Mouse (Mus musculus) frontal cortex, adult 2 months (tissue): ENCODE data around the gene Efna4. TPM values are rescaled to one million over a fixed set of nuclear protein-coding genes. Genes with fewer than 3 reads are reported as not detected.
A peak's percentile ranks its signal among the peaks of the same experiment; 100 is the strongest.

Experiments
- DNase-seq, 2 experiments: peaks; one replicate each; pipeline ENCODE4 v3.0.0; 2022; ENCODE audit warnings: low spot score in 1 of 2; ENCODE audit errors: extremely low spot score in 1 of 2
- polyA plus RNA-seq: library from polyadenylated mRNA; depleted of rRNA; stranded (reverse); fragments of >200 nt; gene quantifications from 2 replicates; pipeline ENCODE4 v1.2.3, GENCODE M21; 2012

Efna4 gene
- polyA plus RNA-seq, 1 experiment = 1.2 TPM

DNA sequence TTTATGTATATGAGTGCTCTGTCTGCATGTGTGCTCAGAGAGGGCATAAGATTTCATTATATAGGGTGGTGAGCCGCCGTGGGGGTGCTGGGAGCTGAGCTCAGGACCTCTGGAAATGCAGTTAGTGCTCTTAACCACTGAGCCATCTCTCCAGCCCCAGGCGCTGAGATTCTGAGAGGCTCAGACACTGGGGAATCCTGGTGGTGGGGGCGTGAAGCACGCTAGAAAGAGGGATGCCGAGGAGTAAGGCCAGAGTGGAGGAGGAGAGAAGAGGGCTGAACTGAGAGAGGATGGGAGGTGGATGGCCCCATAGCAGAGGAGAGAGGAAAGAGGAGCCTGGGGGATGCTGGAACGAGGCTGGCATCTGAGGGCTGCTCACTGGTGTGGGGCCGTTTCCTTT is 26.8 kb upstream of the Efna4 start:
- DNase-seq = no peak

DNA sequence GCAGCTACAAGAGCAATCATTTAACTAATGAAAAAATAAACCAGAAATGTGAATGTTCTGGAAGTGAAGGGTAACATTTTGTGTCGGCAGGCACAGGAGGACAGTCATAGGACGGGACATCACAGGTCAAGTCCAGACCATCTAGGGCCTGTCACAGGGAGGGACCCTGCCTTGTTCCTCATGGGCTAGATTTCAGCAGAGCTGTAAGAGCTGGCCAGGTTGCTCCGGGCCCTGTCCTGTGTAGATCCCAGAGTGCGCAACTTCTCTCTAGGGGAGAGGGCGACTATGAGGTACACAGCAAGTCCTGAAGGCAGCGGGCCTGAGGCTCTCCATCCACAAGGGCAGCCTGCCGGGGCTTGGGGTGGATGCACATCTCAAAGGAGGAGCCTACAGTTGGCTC is 23.8 kb upstream of the Efna4 start, which contains the start of gene Dcst2:
Dcst2 (plus strand) TSS at position 301 of the 400 bp plus-strand sequence.
- no peak for DNase-seq

DNA sequence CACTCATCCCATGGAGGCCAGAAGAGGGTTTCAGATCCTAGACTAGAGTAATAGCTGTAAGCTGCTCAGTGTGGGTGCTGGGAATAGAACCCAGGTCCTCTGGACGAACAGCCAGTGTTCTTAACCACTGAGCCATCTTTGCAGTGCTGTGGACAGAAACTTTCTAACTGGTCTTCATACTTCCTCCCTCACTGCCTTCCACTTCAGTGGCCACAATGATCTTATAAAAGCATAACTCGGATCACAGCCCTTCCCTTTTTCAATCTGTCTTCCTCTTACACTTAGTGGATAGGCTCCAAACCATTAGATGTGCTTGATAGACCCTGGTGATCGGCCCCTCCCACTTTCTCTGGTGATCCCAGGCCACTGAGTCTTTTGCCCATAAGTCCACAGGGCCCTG is 22.4 kb upstream of the Efna4 start:
- DNase-seq = no peak

DNA sequence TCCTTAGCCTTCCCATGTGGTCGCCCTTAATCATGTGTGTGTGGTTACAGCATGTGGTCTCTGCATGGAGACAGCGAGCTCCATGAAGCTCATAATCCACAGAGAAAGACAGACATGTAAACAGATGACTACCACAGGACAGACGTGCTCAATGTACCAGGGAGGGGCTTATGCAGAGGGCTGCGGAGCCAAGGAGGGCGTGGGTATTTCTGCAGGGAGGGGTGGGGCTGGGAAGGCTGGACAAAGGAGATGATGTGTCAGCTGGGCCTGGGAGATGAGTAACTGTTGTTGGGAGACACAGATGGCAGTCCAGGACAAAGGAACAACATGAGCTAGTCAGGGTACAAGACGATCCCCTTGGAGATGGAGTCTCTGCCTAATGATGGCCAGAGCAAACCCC is 21.8 kb upstream of the Efna4 start:
- no peak for DNase-seq

DNA sequence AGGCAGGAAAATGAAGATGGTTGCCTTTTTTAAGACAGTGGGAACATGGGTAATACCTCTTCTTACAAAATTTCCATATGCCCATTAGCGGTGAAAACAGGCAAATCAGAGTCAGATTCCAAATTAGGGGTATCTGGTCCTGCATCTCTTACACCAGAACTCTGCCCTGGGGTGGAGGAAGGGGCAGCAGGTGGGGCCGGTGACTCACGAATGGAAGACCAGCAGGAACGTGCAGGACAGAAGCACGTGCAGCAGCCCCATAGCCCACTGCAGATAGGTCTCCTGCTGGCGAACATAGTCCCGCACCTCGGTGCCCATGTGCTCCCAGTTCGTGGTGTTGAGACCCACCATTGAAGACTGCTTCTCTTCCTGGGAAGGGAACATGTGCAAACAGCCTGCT is 18.2 kb upstream of the Efna4 start:
- DNase-seq = no peak

DNA sequence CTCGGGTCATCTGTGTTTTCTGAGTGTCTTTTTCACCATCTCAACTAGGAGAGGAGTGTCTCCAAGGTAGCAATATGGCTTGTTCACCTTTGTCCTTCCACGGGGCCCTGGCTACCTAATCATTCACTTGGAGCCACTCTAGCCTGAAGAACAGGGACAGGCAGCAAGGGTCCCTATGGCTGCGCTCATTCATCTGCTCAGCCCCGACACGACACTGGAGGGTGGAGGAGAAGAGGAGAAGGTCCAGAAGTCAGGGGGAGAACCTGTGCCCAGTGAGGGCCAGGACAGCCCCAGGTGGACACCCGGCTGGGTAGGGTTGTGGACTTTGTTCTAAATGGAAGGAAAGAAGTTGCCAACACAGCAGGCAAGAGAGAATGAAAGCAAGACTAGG is 17.7 kb upstream of the Efna4 start:
- DNase-seq = no peak

DNA sequence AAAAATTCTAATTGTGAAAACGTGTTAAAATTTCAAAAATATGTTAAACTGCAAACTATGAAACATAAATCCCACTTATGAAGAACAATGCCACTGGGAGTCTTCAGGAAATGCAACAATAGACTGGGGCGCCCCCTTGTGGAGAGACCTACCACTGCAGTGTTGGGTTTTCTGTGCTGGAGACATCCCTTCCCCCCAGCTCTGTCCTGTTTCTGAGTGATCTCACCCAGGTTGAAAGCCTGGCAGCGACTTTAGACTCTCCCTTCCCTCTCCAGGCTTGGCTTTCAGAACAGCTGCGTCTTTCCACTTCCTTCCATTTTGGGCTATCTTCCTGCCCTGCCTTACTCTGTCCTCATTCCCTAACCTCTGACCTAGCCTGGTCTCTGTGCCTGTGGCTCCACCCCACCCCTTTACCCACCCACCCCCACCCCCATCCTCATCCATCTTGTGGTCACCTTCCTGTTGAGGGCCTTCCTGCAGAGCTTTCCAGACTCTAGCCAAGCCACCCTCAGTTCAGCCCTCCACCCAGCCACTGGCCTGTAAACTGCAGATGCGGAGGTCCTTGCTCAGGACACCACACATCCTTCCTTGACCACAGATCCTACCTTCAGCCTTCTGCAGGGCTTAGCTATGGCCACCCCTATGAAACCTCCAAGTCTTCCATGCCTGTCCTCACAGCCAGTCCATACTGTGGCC is 17.1 kb upstream of the Efna4 start:
- DNase-seq = peak; percentile 73 to 96

DNA sequence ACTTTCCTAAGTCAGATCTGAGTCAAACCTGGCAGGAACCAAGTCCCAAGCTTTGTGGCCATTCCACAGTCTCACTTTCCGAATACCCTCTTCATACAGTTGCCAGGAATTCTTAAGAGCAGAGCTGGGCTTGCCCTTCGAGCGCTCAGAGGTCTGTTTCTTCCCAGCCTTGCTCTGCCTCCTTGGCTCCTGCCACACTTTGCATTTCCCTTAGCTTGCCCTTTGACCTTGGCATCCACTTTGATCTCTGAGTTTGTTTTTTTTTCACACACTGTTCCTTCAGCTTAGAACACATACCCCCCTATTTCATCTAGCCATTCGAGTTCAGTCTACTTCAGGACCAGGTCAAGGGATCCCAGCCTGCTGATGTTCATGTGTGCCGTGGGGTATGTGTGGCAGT is 13.4 kb upstream of the Efna4 start:
- no peak for DNase-seq

DNA sequence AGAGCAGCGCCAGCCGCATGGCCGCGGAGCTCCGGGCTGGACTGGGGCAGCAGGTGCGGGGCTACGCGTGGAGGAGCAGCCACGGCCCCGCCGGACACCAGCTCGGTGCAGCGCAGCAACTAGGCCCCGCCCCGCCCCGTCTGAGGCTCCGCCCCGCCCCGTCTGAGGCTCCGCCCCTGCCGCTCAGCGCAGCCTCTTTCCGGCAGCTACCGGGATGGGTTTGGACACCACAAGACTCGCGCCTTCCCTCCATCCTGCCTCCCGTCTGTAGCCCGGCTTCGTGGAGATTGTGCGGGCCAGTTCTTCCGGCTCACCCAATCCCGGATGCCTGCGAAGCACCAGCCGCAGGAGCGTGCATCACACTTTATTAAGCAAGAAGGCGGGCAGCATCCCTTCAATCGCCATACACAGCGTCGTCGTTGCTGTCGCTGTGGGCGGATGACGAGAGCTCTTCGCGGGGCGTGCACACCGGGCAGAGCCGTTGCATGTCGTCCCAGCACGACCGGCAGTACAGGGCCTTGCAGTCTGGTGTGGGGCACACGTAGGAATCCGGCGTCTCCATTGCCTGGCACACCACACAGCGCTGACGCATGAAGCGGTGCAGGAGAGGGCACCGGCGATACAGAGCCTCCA is 12.2 kb upstream of the Efna4 start, which contains the start of gene Adam15:
Adam15 (minus strand) TSS at position 128 of the 633 bp plus-strand sequence.
- peak; percentile 75 to 93 for DNase-seq

DNA sequence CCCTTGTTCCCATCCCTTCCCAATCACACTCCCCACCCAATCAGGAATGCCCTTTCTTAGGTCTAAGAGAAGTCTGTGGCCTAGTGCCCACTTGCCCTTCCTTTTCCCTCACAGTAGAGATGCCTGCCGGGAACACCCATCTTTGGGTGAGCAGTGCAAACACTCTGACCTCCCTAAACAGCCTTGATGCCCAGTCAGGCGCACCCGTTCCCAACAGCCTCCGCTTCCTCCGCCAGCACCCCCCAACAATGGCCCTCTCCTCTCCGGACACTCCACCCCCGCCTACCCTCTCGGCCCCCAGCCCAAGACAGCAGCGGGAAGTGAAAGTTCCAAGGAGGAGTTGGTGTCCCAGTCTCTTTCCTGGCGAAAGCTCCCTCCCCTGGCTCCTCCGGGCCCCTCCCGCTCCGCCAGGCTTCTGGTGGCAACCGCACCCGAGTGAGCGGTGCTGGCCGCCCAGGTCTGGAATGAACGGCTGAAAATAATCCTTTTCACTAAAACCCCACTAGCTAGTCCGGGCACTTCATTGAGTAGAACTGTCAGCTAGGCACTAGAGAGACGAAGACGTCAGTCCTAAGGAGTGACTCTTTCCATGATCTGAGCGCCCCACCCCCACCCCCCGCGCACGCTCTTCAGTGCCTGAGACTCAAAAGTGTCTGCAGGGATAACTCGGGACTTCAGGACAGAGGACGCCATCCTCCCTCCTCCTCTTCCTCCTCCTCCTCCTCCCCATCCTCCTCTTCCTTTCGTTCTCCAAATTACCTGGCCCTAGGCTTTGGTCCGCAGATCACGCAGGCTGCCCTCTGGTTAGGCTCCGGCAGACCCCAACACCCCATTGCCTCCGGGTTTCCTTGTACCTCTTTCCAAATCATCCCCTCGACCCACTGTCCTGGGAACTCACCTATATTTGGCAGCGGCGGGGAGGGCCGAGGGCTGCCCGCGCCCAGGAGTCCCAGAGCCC is 11.4 kb upstream of the Efna4 start:
- no peak for DNase-seq

DNA sequence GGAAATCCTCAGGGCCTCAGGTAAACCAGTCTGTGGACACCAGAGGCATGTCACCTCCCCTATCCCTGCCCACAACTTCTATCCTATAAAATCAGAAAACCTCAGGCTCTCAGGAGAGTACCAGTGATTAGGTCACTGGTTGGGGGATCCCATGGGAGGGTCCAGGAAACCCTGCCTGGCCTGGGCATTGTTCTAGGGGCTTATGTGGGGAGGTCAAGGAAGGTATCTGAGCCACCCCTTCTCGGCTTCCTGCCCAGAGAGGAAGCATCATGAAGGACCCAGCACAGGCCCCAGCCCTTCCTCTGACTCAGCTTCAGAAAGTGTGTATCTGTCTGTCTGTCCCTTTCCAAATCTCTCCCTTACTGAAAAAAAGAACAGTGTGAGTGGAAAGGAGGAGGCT is 10.1 kb upstream of the Efna4 start:
- DNase-seq = no peak

DNA sequence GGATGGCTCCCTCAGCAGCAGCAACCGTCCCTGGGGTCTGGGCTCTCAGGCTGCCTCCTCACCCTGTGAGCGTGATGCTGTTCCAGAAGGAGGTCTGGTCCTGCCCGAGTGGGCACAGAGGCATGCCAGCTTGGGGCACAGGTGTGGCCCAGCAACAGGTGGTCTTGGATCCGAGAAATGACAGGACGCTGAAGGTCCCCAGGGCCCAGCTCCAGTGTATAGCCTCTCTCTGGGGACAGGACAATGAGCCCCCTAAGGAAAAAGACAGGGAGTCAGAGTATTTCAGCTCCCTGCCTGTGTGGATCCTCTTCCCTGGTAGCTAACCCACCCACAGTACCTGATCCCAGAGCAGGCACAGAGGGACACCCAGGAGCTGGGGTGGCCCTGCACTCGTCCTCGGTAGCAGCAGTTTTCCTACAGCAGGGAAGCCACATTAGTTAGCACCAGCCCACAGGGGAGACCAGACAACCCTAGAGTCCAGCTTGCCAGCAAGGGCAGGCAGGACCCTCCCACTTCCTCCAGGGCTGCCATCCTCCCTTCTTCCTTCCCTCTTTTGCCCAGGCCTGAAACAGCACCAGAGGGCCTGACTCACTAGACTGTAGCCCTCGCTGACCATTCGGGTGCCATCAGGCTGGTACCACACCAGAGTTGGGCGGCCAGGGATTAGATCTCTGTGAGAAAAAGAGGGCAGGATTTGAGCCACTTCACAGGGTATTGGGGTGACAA is 9.2 kb upstream of the Efna4 start:
- DNase-seq = no peak

DNA sequence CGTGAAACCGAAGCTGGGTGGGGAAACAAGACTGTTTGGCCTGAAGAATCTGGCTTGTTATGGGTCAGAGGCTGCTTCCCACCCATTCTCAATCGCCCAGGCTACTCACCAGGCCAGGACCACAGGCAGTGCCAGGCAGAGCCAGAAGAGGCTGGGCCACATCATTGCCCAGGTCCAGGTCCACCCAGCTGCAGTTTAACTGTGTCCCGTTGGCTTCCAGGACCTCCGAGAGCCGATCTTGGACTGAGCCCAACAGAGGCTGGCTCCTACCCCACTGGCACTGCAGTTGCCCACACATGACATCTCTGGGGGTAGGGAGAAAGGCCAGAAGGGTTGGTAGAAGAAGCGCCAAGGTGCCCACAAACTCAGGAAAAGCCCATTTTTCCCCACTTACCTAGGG is 5.5 kb upstream of the Efna4 start:
- no peak for DNase-seq

DNA sequence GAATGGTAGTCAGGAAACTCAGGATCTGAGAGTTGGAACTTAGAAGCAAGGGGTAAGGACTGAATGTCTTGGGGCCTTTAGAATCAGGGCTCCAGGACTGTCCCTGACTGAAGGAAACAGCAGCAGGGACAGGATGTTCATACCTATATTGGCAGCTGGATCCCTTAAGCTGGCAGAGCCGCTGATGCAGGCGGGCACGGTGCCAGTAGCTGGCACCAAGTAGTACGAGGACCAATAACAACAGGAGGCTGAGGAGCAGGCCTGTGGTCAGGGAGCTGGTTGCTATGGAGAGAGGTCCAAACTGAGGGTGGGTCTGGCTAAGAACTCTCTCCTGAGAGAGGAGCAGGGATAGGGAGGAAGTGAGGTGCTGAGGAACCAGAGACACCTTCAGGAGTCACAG is 4.0 kb upstream of the Efna4 start:
- no peak for DNase-seq

DNA sequence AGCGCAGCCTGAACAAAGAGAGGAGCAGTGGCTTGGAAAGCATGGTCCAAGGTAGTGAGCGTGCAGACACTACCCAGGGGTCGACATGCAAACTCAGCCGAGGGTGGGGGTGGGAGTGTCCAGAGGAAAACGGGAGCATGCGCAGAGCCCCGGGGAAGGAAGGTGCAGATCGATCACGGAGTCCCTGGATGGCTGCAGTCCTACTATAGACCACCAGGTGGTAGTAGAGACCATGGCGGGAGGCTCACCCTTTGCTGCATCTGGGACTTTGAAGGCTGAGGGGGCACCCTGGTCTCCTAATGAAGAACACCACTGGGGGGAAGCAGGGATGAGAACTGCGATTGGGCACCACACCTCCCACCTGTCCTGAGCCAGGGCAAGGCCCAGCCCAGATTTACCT is 2.6 kb upstream of the Efna4 start:
- peak in 1 of 2 experiments; percentile 86 for DNase-seq

DNA sequence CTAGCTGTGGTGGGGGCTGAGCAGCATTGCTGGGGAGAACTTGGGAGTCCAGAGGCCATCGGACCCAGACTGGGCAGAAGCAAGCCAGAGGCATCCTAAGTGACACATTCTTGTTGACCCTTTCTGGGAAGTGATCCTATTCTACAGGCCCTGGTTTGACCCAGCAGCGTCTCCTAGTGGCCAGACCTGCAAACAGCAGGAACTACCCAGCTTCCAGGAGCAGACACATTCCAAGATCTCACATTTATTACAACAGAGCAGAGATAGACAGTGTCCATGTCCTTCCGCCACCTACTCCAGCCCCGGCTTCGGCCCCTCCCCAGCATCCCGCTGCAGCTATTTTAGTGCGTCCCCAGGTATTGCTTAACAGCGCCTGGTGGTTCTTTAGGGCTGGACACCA is 1.6 kb upstream of the Efna4 start:
- DNase-seq = peak in 1 of 2 experiments; percentile 76

DNA sequence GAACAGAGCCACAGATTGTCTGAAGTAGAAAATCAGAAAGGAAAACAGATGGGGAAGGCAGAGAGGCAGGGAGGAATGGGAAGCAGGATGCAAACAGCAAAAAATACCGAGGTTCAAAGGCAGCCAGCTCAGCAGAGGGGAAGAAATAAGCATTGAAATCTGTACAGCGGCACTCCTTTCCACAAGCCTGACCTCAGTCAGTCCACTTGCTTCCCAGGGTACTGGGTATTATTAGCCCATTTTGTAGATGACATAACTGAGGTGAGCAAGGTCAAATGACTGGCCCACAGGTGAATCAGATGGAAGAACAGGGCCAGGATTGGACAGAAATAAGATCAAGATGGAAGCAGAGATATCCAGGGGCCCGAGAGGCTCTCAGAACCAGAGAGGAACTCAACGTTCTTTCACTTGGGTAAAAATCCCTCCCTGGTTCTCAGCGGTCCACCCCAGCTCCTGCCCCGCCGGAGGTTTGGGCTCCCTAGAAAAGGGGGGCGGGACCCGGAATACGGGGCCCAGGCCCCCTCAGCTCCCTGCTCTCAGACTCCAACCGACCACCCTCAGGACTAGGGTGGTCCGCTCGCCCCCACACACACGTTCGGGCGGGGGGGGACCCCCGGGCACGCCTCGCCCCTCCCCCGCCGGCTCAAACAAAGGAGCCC is 637 bp downstream of the Efna4 start:
- no peak for DNase-seq

DNA sequence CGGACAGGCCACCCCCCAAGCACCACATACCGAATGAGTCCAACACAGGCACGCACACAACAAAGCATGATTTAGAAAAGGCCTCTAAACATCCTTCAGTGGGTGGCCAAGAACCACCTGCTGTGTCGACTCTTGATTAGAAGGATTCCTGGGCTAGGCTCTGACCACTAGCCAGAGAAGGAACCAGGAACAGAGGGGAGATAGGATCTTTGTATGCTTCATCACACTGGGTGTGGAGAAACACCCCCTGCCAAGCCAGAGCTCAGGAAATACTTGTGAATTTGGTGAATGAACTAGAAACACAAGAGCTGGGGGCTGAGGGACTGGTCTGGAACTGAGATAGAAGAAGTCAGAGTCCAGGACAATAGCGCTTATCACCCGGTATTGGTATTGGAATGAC is 1.3 kb downstream of the Efna4 start:
- DNase-seq = no peak

DNA sequence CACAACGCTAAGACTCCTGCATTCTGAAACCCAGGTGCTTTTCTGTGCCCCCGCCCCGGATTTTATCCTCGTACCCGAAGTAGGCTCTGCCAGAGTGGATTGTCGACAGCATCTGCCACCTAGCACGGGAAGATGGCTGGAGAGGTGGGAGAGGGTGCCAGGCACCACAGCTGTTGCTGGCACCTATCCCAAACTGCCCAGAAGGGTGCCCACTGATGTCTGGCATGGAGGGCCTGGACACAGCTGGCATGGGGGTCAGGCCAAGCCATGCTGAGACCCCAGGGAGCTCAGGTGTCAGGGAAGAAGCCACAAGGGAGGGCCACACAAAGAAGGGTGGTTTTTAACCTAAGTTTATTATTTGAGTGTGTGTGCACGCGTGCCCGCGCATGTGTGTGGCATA is 4.8 kb downstream of the Efna4 start:
- no peak for DNase-seq

DNA sequence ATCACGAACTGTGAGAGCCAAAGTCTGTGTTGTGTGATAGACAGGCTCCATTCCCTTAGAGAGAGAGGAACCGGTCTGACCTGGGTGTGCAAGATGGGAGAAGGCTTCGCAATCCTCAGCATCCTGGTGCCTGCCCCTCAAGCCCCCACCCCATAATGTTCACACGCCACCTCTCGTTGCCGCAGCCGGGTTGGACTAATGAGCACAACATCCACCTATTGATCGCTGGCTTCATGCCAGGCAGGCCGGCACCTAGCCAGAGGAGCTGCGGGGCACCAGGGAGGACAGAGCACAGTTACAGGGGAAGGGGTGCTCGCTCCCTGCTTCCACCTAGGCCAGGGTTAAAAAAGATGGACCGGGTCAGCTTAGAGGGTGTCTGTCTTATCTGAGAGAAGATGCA is 5.4 kb downstream of the Efna4 start:
- DNase-seq = no peak
